Mouse (Mus musculus) ES-E14 (cell line): ENCODE data around the gene Tcp10b.
"Not testable (repeated sequence)": the region's sequence is repeated elsewhere in the genome, so short reads cannot be mapped to it uniquely, and the experiment has no call there.

Experiments used
- CHD2 ChIP-seq: IDR thresholded peaks from 2 replicates; pipeline ENCODE4 v1.6.1; 2014; ENCODE audit warnings: mild to moderate bottlenecking, low read depth, low read length, inconsistent platforms
- HCFC1 ChIP-seq: IDR thresholded peaks from 2 replicates; pipeline ENCODE4 v1.6.1; 2012; ENCODE audit warnings: low read length, inconsistent platforms, borderline replicate concordance; ENCODE audit not compliant: insufficient read depth

DNA sequence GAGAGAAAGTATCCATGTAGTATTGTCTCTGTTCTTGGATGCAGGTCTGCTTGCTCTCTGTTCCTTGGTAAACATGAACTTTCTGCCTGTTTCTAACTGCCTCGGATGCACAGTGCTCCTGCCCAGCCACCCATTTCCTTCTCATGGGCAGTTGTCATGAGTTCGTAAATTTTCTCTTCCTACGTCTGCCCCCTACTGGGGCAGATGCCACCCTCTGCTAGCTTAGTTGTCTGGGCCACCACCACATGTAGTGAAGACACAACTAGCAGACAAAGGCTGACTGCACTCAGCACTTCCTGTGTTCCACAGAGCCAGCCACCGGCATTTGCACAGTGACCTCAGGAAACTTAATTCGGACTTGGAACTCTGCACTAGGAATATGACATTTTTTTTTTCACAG, 8.3 kb downstream of the Tcp10b start:
- not testable (repeated sequence) for TF ChIP-seq HCFC1, CHD2
